Mouse (Mus musculus): ENCODE measurements around the gene Cog8. TPM values are rescaled to one million over a fixed set of nuclear protein-coding genes. Genes with fewer than 3 reads are reported as not detected.

Cog8 gene
- polyA plus RNA-seq, 1 experiment from 2014 or later = 42.7 TPM

DNA sequence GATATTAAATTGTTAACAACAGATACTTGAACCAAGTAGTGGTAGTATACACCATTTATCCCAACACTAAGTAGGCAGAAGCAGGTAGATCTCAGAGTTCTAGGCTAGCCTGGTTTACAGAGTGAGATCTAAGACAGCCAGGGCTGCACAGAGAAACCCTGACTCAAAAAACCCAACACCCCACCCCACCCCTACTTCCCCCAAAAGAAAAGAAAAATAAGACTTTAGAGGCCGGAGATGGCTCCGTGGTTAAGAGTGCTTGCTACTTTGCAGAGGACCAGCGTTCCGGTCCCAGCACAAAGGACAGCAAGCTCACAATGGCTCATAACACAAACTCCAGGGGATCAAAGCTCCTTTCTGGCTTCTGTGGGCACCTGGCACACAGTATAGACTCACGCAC, 29.5 kb upstream of the Cog8 start:
- DNase-seq (ENCODE audit: low spot score) = no peak
- H3K36me3 ChIP-seq (ENCODE audit: control insufficient read depth, insufficient read depth, low read length) = peaks cover 24% of the 10 kb centered on the region
- ATAC-seq (ENCODE audit: insufficient number of reproducible peaks, low FRiP score, low TSS enrichment, low read depth) = no peak
- H3K27ac ChIP-seq (replicated peaks; ENCODE audit: low read depth, low read length) = no peak overlapping the region
- no peak overlapping the region for H3K4me2 ChIP-seq (ENCODE audit: low read depth, severe bottlenecking)
- H3K9ac ChIP-seq (ENCODE audit: low read length) = no peak overlapping the region
- WGBS = 98% methylated on average over 5 of the region's 5 CpGs
- no peaks in the 10 kb centered on the region for H3K4me1 ChIP-seq (ENCODE audit: control insufficient read depth, insufficient read depth, low read length)
- H3K9me3 ChIP-seq (ENCODE audit: control insufficient read depth, low read length) = no peaks in the 10 kb centered on the region; the same call in 1 of the 2 replicates
- no peaks in the 10 kb centered on the region for H3K27me3 ChIP-seq (ENCODE audit: control insufficient read depth, insufficient read depth, low read length)
- H3K4me3 ChIP-seq (ENCODE audit: low read depth, low read length) = no peak overlapping the region

DNA sequence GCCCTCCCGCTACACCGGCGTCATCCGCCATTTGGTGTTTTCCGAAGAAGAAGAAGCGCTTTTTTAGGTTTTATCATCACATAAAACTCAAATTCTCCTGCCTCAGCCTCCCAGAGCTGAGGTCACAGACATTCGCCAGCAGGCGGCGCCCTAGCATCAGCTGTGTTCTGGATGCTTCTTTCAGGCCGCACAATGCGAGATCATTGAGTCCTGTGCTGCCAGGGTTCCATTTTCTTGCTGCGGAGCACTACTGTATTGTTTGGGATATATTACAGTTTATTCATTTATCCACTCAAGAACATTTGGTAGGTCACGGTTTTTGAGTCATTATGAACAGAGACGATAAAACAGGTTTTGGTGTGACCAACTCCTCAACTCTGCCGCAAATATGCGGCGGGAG, 28.9 kb upstream of the Cog8 start:
- DNase-seq (ENCODE audit: low spot score) (no peak), ATAC-seq (ENCODE audit: insufficient number of reproducible peaks, low FRiP score, low TSS enrichment, low read depth) (no peak)
- no peaks in the 10 kb centered on the region for H3K27me3 ChIP-seq (ENCODE audit: control insufficient read depth, insufficient read depth, low read length)
- H3K4me2 ChIP-seq (ENCODE audit: low read depth, severe bottlenecking) = no peak overlapping the region
- H3K27ac ChIP-seq (replicated peaks; ENCODE audit: low read depth, low read length) = no peak overlapping the region
- H3K4me3 ChIP-seq (ENCODE audit: low read depth, low read length) = no peak overlapping the region
- H3K9ac ChIP-seq (ENCODE audit: low read length) = no peak overlapping the region
- WGBS = 95% methylated on average over 17 of the region's 17 CpGs
- peaks cover 22% of the 10 kb centered on the region for H3K36me3 ChIP-seq (ENCODE audit: control insufficient read depth, insufficient read depth, low read length)
- no peaks in the 10 kb centered on the region; the same call in 1 of the 2 replicates for H3K9me3 ChIP-seq (ENCODE audit: control insufficient read depth, low read length)
- H3K4me1 ChIP-seq (ENCODE audit: control insufficient read depth, insufficient read depth, low read length) = no peaks in the 10 kb centered on the region

DNA sequence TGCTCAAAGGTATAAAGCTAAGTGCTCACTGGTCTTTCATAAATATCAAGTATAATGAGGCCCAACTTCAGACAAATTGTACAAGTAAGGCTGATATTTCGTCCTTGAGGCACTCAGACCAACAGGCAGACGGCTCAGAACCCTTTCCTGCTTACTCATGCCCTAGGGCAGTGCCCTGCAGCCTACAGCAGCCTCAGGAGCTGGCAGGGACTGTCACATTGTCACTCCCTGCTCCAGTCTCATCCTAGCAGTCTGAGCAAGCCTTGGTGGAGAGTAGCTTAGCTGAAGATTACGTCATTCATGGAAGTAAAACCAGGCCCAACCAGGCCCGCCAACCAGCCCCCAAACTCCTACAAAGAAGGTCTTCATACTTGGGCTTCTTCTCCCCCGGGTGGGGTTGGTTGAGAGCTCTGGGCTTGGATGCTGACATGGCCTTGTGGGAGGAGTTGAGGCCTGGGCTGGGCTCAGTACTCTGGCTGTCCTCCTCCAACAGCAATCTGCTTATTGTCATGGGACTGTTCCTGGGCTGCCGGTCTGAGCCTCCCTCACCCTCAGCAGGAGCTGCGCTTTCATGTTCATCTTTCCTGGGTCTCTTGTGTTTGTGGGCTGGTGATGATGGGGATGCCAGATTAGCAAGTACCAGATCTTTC, 19.9 kb upstream of the Cog8 start:
- Histone ChIP-seq H3K27me3 (ENCODE audit: control insufficient read depth, insufficient read depth, low read length) (no peaks in the 10 kb centered on the region), H3K4me1 (ENCODE audit: control insufficient read depth, insufficient read depth, low read length) (no peaks in the 10 kb centered on the region; the same call in 1 of the 2 replicates), H3K9ac (ENCODE audit: low read length) (no peak overlapping the region), H3K4me2 (ENCODE audit: low read depth, severe bottlenecking) (no peak overlapping the region), H3K27ac (replicated peaks; ENCODE audit: low read depth, low read length) (no peak overlapping the region), H3K36me3 (ENCODE audit: control insufficient read depth, insufficient read depth, low read length) (peaks cover 24% of the 10 kb centered on the region), H3K4me3 (ENCODE audit: low read depth, low read length) (no peak overlapping the region), H3K9me3 (ENCODE audit: control insufficient read depth, low read length) (no peaks in the 10 kb centered on the region)
- ATAC-seq (ENCODE audit: insufficient number of reproducible peaks, low FRiP score, low TSS enrichment, low read depth) (no peak), DNase-seq (ENCODE audit: low spot score) (no peak)
- WGBS = 92% methylated on average over 7 of the region's 7 CpGs

DNA sequence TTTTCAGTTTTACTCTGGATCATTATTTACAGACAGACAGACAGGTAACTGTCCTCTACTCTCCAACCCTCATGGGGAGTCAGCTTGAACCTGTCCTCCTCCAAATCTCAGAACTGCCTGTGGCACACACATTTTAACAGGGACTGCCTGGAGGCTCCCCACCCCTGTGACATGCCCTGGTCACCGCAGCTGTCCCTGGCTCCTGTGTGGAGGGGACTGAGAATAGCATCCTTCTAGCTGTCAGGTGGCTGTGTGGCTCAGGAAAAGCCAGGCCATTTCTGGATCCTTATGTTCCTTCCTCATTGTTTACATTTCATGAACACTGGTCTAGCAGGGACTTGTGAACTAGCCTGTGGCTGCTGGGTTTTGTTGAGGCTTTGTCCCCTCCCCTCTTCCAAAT, 17.6 kb upstream of the Cog8 start:
- Histone ChIP-seq H3K36me3 (ENCODE audit: control insufficient read depth, insufficient read depth, low read length) (peaks cover 21% of the 10 kb centered on the region), H3K4me2 (ENCODE audit: low read depth, severe bottlenecking) (no peak overlapping the region), H3K27me3 (ENCODE audit: control insufficient read depth, insufficient read depth, low read length) (no peaks in the 10 kb centered on the region), H3K4me3 (ENCODE audit: low read depth, low read length) (no peak overlapping the region), H3K9me3 (ENCODE audit: control insufficient read depth, low read length) (no peaks in the 10 kb centered on the region), H3K9ac (ENCODE audit: low read length) (no peak overlapping the region), H3K27ac (replicated peaks; ENCODE audit: low read depth, low read length) (no peak overlapping the region), H3K4me1 (ENCODE audit: control insufficient read depth, insufficient read depth, low read length) (no peaks in the 10 kb centered on the region; the same call in 1 of the 2 replicates)
- DNase-seq (ENCODE audit: low spot score) (no peak), ATAC-seq (ENCODE audit: insufficient number of reproducible peaks, low FRiP score, low TSS enrichment, low read depth) (no peak)
- WGBS = 91% methylated on average over 1 of the region's 1 CpGs

DNA sequence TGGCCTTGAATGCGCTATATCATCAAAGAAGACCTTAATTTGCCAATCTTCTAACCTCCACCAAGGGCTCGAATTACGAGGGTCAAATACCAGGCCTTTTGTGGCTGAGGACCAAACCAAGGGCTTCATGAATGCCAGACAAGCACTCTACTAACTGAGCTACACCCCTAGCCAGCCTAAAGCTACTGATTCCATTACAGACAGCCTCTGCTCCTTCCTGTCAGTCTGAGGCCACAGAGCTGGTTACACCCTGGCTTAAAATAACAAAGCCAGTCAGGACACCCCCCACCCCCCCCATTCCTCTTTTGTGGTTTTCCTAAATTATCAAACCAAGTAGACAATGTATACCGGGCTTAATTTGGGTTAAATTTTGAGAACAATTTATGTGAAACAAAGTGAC, 17.2 kb upstream of the Cog8 start:
- H3K4me2 ChIP-seq (ENCODE audit: low read depth, severe bottlenecking) = no peak overlapping the region
- H3K36me3 ChIP-seq (ENCODE audit: control insufficient read depth, insufficient read depth, low read length) = peaks cover 21% of the 10 kb centered on the region
- H3K4me1 ChIP-seq (ENCODE audit: control insufficient read depth, insufficient read depth, low read length) = no peaks in the 10 kb centered on the region; the same call in 1 of the 2 replicates
- H3K27me3 ChIP-seq (ENCODE audit: control insufficient read depth, insufficient read depth, low read length) = no peaks in the 10 kb centered on the region
- no peak overlapping the region for H3K9ac ChIP-seq (ENCODE audit: low read length)
- H3K27ac ChIP-seq (replicated peaks; ENCODE audit: low read depth, low read length) = no peak overlapping the region
- 79% methylated on average over 4 of the region's 4 CpGs for WGBS
- ATAC-seq (ENCODE audit: insufficient number of reproducible peaks, low FRiP score, low TSS enrichment, low read depth) (no peak), DNase-seq (ENCODE audit: low spot score) (no peak)
- H3K9me3 ChIP-seq (ENCODE audit: control insufficient read depth, low read length) = no peaks in the 10 kb centered on the region
- no peak overlapping the region for H3K4me3 ChIP-seq (ENCODE audit: low read depth, low read length)

DNA sequence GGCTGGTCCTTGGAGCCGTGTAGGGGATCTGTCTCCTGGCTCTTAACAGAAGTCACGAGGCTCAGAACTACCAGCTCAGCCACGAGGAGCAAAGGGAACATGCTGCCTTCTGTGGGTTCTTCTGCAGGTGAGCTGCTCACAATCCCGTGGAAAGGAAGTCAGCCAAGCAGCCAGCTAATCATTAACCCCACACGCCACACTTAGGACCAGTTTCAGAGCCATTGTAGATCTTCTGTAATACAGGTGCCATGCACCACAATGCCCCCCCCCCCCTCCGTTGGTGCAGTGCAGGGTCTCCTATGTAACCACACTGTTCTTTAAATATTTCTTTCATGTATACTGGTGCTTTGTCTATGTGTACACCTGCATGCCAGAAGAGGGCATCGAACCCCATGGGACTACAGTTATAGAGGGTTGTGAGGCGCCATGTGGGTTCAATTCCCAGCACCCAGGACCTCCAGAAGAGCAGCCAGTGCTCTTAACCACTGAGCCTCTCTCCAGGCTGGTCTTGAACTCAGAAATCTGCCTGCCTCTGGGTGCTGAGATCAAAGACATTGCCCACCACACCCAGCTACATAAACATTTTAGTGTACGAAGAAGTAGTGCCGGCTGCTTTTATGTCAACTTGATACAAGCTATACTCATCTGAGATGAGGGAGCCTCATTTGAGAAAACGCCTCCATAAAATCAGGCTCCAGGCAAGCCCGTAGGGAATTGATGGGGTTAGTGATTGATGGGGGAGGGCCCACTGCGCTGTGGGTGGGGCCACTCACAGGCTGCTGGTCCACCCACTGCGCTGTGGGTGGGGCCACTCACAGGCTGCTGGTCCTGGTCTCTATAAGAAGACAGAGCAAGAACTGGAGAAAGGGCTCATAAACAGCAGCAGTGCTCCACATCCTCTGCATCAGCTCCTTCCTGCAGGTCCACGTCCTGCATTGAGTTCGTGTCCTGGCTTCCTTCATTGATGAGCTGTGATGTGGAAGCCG, 9.3 kb upstream of the Cog8 start, which contains the start of gene Tmed6:
Gene Tmed6, minus strand, starts transcription at position 134 of the 986 bp plus-strand sequence.
- no peaks in the 10 kb centered on the region for H3K9me3 ChIP-seq (ENCODE audit: control insufficient read depth, low read length)
- no peak within 1 kb of the TSS for H3K9ac ChIP-seq (ENCODE audit: low read length)
- no peak within 1 kb of the TSS for H3K4me2 ChIP-seq (ENCODE audit: low read depth, severe bottlenecking)
- ATAC-seq (ENCODE audit: insufficient number of reproducible peaks, low FRiP score, low TSS enrichment, low read depth) (no peak), DNase-seq (ENCODE audit: low spot score) (no peak)
- 63% methylated on average over 17 of the region's 17 CpGs for WGBS
- no peaks in the 10 kb centered on the region for H3K4me1 ChIP-seq (ENCODE audit: control insufficient read depth, insufficient read depth, low read length)
- no peaks in the 10 kb centered on the region for H3K27me3 ChIP-seq (ENCODE audit: control insufficient read depth, insufficient read depth, low read length)
- no peak within 1 kb of the TSS for H3K27ac ChIP-seq (replicated peaks; ENCODE audit: low read depth, low read length)
- H3K4me3 ChIP-seq (ENCODE audit: low read depth, low read length) = no peak within 1 kb of the TSS
- H3K36me3 ChIP-seq (ENCODE audit: control insufficient read depth, insufficient read depth, low read length) = no peaks in the 10 kb centered on the region

DNA sequence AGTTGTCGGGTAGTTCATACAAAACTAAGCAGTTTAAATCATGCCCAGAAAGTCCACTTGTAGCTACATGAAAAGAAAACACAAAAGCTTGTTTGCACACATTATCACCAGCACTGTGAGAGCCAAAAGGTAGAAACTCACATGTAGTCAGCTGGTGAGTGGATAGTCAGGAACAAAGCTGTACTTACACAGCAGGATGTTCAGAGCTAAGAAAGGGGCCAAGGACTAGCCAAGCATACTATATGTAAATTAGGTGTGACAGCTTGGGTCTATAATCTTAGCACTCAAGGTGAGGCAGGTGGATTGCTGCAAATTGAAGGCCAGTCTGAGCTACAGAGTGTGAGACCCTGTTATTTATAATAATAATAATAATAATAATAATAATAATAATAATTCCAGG, 6.1 kb upstream of the Cog8 start:
- Histone ChIP-seq H3K9me3 (ENCODE audit: control insufficient read depth, low read length) (no peaks in the 10 kb centered on the region), H3K4me3 (ENCODE audit: low read depth, low read length) (no peak overlapping the region), H3K27ac (replicated peaks; ENCODE audit: low read depth, low read length) (no peak overlapping the region), H3K4me2 (ENCODE audit: low read depth, severe bottlenecking) (no peak overlapping the region), H3K27me3 (ENCODE audit: control insufficient read depth, insufficient read depth, low read length) (no peaks in the 10 kb centered on the region), H3K9ac (ENCODE audit: low read length) (no peak overlapping the region), H3K4me1 (ENCODE audit: control insufficient read depth, insufficient read depth, low read length) (peaks cover 2% of the 10 kb centered on the region; the same call in 1 of the 2 replicates), H3K36me3 (ENCODE audit: control insufficient read depth, insufficient read depth, low read length) (peaks cover 6% of the 10 kb centered on the region)
- WGBS = 88% methylated on average over 1 of the region's 1 CpGs
- DNase-seq (ENCODE audit: low spot score) (no peak), ATAC-seq (ENCODE audit: insufficient number of reproducible peaks, low FRiP score, low TSS enrichment, low read depth) (no peak)

DNA sequence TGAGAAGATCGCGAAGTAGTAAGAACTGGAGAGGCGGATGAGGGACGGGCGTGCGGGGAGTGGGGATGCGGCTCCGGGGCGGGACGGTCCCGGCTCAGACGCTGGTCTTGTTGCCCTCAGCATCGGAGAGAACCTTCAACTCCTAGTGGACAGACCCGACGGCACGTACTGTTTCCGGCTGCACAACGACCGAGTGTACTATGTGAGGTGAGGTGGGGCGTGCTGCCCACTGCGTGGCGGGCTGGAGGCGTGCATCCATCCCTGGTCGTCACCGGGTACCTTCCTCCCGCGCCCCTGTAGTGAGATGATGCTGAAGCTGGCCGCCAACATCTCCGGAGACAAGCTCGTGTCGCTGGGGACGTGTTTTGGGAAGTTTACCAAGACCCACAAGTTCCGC, 482 bp upstream of the Cog8 start:
- Histone ChIP-seq H3K9me3 (ENCODE audit: control insufficient read depth, low read length) (no peaks in the 10 kb centered on the region), H3K27me3 (ENCODE audit: control insufficient read depth, insufficient read depth, low read length) (no peaks in the 10 kb centered on the region), H3K9ac (ENCODE audit: low read length) (peak overlapping the region; percentile 55), H3K27ac (replicated peaks; ENCODE audit: low read depth, low read length) (no peak overlapping the region), H3K4me2 (ENCODE audit: low read depth, severe bottlenecking) (peak overlapping the region; percentile 92), H3K4me1 (ENCODE audit: control insufficient read depth, insufficient read depth, low read length) (peaks cover 5% of the 10 kb centered on the region; the same call in 1 of the 2 replicates), H3K36me3 (ENCODE audit: control insufficient read depth, insufficient read depth, low read length) (peaks cover 19% of the 10 kb centered on the region), H3K4me3 (ENCODE audit: low read depth, low read length) (peak overlapping the region; percentile 79)
- ATAC-seq (ENCODE audit: insufficient number of reproducible peaks, low FRiP score, low TSS enrichment, low read depth) (peak; percentile 65; the same call in 1 of the 2 replicates), DNase-seq (ENCODE audit: low spot score) (no peak)
- 0% methylated on average over 33 of the region's 33 CpGs for WGBS
